Mouse (Mus musculus): ENCODE measurements at regions not wholly inside any gene's neighbourhood (a gene's known extent, or its start where the extent isn't known, plus 50 kb on each side); places are given as distances from the start of the nearest gene placed in this dataset.

- ATAC-seq (replicated peaks in 1 of 2; ENCODE audit: insufficient read depth in 1 of 2, low FRiP score in 2 of 2, low TSS enrichment in 1 of 2, low read depth in 1 of 2, poor library complexity in 2 of 2, severe bottlenecking in 2 of 2), result peak; percentile 68 to 78
These were observed 263.1 kb upstream of the Foxq1 start for GRCm38 (mm10) chr13:31292584-31293387.

- no peak for ATAC-seq (replicated peaks in 1 of 2; ENCODE audit: insufficient read depth in 1 of 2, low FRiP score in 2 of 2, low TSS enrichment in 1 of 2, low read depth in 1 of 2, poor library complexity in 2 of 2, severe bottlenecking in 2 of 2)
These were observed 261.9 kb upstream of the Foxq1 start for GRCm38 (mm10) chr13:31294011-31294410.

DNA sequence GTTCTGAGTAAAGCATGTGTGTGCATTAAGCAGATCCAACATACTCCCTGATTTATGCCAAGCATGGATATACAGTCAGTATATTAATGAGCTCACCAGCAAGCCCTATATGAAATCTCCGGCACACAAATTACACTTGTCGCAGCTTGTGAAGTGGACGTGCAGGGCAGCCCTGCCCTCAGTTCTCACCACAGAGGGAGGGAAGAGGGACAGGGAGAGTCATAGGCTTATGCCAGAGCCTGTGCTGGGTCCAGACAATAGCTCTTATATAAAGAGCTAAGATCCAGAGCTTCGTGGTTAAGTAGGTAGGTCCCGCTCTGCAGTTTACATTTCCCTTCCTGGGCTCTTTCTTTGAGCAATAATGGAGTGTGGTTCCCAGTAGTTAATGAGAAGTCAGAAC, 252.7 kb upstream of the Foxq1 start:
- ATAC-seq (replicated peaks in 1 of 2; ENCODE audit: insufficient read depth in 1 of 2, low FRiP score in 2 of 2, low TSS enrichment in 1 of 2, low read depth in 1 of 2, poor library complexity in 2 of 2, severe bottlenecking in 2 of 2), result no peak

DNA sequence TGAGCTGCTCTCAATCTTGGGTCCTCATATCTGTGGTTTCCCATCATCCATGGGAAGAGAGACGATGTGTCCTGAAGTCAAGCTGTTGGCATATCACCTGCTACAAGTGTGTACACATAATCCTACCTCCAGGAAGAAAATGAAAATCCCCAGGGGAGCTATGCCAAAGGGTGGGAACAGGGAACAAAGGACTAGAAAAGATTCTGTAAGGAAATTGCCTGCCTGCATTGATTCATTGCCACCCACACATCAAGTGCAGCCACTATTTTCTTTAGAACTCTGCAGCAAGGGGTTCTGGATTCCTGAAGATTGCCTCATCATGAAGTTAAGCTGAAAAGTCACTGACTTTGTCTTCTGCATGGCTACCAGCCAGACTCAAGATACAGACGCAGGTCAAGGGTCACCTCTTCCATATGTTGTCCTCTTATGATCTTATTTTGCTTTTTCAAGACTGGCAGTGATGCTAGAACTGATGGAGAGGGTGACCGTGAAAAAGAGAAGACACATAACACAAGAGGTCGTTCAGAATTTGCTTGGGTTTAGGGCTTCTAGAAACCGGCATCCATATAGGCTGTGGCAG, 251.6 kb upstream of the Foxq1 start:
- no peak for ATAC-seq (replicated peaks in 1 of 2; ENCODE audit: insufficient read depth in 1 of 2, low FRiP score in 2 of 2, low TSS enrichment in 1 of 2, low read depth in 1 of 2, poor library complexity in 2 of 2, severe bottlenecking in 2 of 2)

DNA sequence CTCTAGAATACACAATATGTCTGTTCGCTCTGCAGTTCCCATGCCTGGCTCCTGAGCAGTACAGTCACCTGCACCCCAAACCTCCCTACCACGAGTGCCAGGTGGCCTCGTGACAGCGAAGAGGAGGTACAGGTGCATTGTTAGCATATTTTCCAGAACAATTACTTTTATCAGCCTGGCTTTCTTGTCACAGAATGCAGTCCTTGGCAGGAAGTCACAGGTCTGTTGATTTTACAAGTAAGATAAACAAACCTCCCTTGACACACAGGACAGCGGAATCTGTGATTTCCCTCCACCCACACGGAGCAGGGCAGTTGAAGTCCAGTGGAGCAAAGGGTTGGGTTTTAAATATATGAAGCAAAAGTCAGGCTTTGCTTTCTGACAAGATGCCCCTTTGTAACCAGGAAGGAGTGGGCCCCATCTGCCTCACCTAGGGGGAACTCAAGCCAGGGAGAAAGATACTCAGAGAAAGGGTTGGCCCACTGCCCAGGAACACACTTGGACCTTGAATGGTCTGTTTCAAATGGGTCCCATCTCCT, 246.8 kb upstream of the Foxq1 start:
- no peak for ATAC-seq (replicated peaks in 1 of 2; ENCODE audit: insufficient read depth in 1 of 2, low FRiP score in 2 of 2, low TSS enrichment in 1 of 2, low read depth in 1 of 2, poor library complexity in 2 of 2, severe bottlenecking in 2 of 2)

GRCm38 (mm10) chr13:31312772-31313171, 243.2 kb upstream of the Foxq1 start:
- 0 out of 4 replicates have a peak, but pooled peaks of 1 of the 2 experiments have one; percentile 19 for ATAC-seq (replicated peaks in 1 of 2; ENCODE audit: insufficient read depth in 1 of 2, low FRiP score in 2 of 2, low TSS enrichment in 1 of 2, low read depth in 1 of 2, poor library complexity in 2 of 2, severe bottlenecking in 2 of 2)

DNA sequence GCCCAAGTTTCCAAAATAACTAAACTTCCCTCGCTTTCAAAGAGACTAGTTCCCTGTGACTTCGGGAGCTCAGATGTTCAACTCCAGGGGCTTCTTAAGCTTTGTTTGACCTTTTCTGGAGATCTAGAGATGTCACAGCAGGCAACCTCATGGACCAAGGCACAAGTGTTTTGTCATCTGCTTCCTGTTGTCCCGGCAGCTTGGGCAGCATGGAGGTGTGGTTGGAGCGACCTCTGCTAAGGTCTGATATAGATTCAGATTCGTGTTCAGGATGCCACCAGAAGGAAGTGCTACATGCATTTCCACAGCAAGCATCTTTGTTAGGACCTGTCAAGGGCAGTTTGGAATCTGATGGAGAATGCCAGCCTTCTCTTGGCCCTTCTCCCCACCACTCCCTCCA, 242.1 kb upstream of the Foxq1 start:
- peak in 1 of 2 experiments; percentile 12; a peak in 1 of 4 replicates for ATAC-seq (replicated peaks in 1 of 2; ENCODE audit: insufficient read depth in 1 of 2, low FRiP score in 2 of 2, low TSS enrichment in 1 of 2, low read depth in 1 of 2, poor library complexity in 2 of 2, severe bottlenecking in 2 of 2)

GRCm38 (mm10) chr13:31317066-31317465, 238.9 kb upstream of the Foxq1 start:
- ATAC-seq (replicated peaks in 1 of 2; ENCODE audit: insufficient read depth in 1 of 2, low FRiP score in 2 of 2, low TSS enrichment in 1 of 2, low read depth in 1 of 2, poor library complexity in 2 of 2, severe bottlenecking in 2 of 2), result no peak

DNA sequence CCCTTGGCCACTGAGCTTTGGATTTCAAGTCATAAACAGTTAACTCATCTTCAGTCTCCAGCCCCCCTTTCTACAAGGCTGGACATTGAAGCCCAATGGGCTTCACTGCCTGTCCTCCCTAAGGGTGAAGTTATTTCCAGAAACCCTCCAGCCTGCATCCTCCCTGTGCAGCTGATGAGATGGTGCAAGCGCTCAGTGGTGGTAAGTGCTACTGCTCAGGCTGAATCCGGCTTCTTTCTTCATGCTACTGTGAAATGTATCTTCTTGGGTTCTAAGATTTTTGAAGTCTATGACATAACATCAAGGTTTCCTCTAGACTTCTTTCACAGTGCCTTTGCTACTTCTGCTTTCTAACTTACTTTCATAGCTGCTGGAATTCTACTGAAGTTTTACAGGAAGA, 237.9 kb upstream of the Foxq1 start:
- no peak for ATAC-seq (replicated peaks in 1 of 2; ENCODE audit: insufficient read depth in 1 of 2, low FRiP score in 2 of 2, low TSS enrichment in 1 of 2, low read depth in 1 of 2, poor library complexity in 2 of 2, severe bottlenecking in 2 of 2)

GRCm38 (mm10) chr13:31321411-31321810, 234.5 kb upstream of the Foxq1 start:
- ATAC-seq (replicated peaks in 1 of 2; ENCODE audit: insufficient read depth in 1 of 2, low FRiP score in 2 of 2, low TSS enrichment in 1 of 2, low read depth in 1 of 2, poor library complexity in 2 of 2, severe bottlenecking in 2 of 2), result no peak

GRCm38 (mm10) chr13:31326269-31326851, 229.6 kb upstream of the Foxq1 start:
- no peak for ATAC-seq (replicated peaks in 1 of 2; ENCODE audit: insufficient read depth in 1 of 2, low FRiP score in 2 of 2, low TSS enrichment in 1 of 2, low read depth in 1 of 2, poor library complexity in 2 of 2, severe bottlenecking in 2 of 2)

- no peak for ATAC-seq (replicated peaks in 1 of 2; ENCODE audit: insufficient read depth in 1 of 2, low FRiP score in 2 of 2, low TSS enrichment in 1 of 2, low read depth in 1 of 2, poor library complexity in 2 of 2, severe bottlenecking in 2 of 2)
These were observed 228.4 kb upstream of the Foxq1 start for GRCm38 (mm10) chr13:31327511-31327951.

GRCm38 (mm10) chr13:31328756-31329155, 227.2 kb upstream of the Foxq1 start:
- no peak for ATAC-seq (replicated peaks in 1 of 2; ENCODE audit: insufficient read depth in 1 of 2, low FRiP score in 2 of 2, low TSS enrichment in 1 of 2, low read depth in 1 of 2, poor library complexity in 2 of 2, severe bottlenecking in 2 of 2)

- no peak for ATAC-seq (replicated peaks in 1 of 2; ENCODE audit: insufficient read depth in 1 of 2, low FRiP score in 2 of 2, low TSS enrichment in 1 of 2, low read depth in 1 of 2, poor library complexity in 2 of 2, severe bottlenecking in 2 of 2)
These were observed 225.2 kb upstream of the Foxq1 start for GRCm38 (mm10) chr13:31330731-31331130.

GRCm38 (mm10) chr13:31334981-31335380, 221.0 kb upstream of the Foxq1 start:
- no peak for ATAC-seq (replicated peaks in 1 of 2; ENCODE audit: insufficient read depth in 1 of 2, low FRiP score in 2 of 2, low TSS enrichment in 1 of 2, low read depth in 1 of 2, poor library complexity in 2 of 2, severe bottlenecking in 2 of 2)

GRCm38 (mm10) chr13:31337631-31338030, 218.3 kb upstream of the Foxq1 start:
- ATAC-seq (replicated peaks in 1 of 2; ENCODE audit: insufficient read depth in 1 of 2, low FRiP score in 2 of 2, low TSS enrichment in 1 of 2, low read depth in 1 of 2, poor library complexity in 2 of 2, severe bottlenecking in 2 of 2), result no peak

- no peak for ATAC-seq (replicated peaks in 1 of 2; ENCODE audit: insufficient read depth in 1 of 2, low FRiP score in 2 of 2, low TSS enrichment in 1 of 2, low read depth in 1 of 2, poor library complexity in 2 of 2, severe bottlenecking in 2 of 2)
These were observed 216.5 kb upstream of the Foxq1 start for GRCm38 (mm10) chr13:31339386-31339785.

- ATAC-seq (replicated peaks in 1 of 2; ENCODE audit: insufficient read depth in 1 of 2, low FRiP score in 2 of 2, low TSS enrichment in 1 of 2, low read depth in 1 of 2, poor library complexity in 2 of 2, severe bottlenecking in 2 of 2), result no peak
These were observed 216.0 kb upstream of the Foxq1 start for GRCm38 (mm10) chr13:31339901-31340300.

Measured in hematopoietic stem cell, adult 5-6 weeks (primary cell).